Mouse (Mus musculus) gastrocnemius, adult 2 months (tissue): ENCODE data around the gene Psenen. TPM values are rescaled to one million over a fixed set of nuclear protein-coding genes. Genes with fewer than 3 reads are reported as not detected.

Experiments used
- DNase-seq: peaks from one replicate; pipeline ENCODE4 v3.0.0; 2022
- H3K27ac ChIP-seq: fragments of 200-600 bp; 2 replicates; pipeline ENCODE4 v1.8.1; 2022; ENCODE audit warnings: mild to moderate bottlenecking
- H3K4me3 ChIP-seq: fragments of 200-600 bp; 2 replicates; pipeline ENCODE4 v1.8.1; 2022; ENCODE audit warnings: mild to moderate bottlenecking, moderate library complexity
- CTCF ChIP-seq: fragments of 200-600 bp; IDR thresholded peaks from 2 replicates; pipeline ENCODE4 v1.8.1; 2022; ENCODE audit warnings: antibody characterized with exemption, mild to moderate bottlenecking, moderate library complexity
- intact Hi-C: fragments of 180-260 bp; cut with DNase I; formaldehyde crosslinking; loops from one replicate; pipeline ENCODE4 v1.15.1; 2025
- microRNA-seq: library from miRNA; unstranded; fragments of <30 nt; microRNA quantifications from one replicate; pipeline ENCODE4 v1.2.0, GENCODE M21; 2021
- total RNA-seq, 2 experiments: library from RNA; stranded (reverse); gene quantifications; 2 replicates each; pipeline ENCODE4 v1.2.3; 2021

Psenen gene
- total RNA-seq, 2 experiments from 2014 or later: 116 to 123 TPM

GRCm38 (mm10) chr7:30518325-30518724 is 45.1 kb downstream of the Psenen start:
- no peak for DNase-seq
- no peak for TF ChIP-seq CTCF
- no peak overlapping the region for H3K4me3 ChIP-seq
- H3K27ac ChIP-seq: no peak overlapping the region
- intact Hi-C loops: no loop called here

- Histone ChIP-seq H3K27ac (no peak overlapping the region), H3K4me3 (no peak overlapping the region)
- no peak for DNase-seq
- intact Hi-C loops: no loop called here
- no peak for TF ChIP-seq CTCF
Measured at GRCm38 (mm10) chr7:30515003-30515760, 48.2 kb downstream of the Psenen start.

Small RNA genes within 50 kb of the gene (microRNA-seq; reads per million reads assigned to microRNA genes)
- gene Gm38670 (3.6 reads per million), gene Mir3569 (not detected)

Other genes with a start within 250 kb of the Psenen start
- 1 to 10 TPM; 1.8 to 2.1 TPM for gene Syne4, start 248.8 kb downstream of the Psenen start, total RNA-seq
- under 1 TPM; 0.36 to 0.42 TPM for gene E130208F15Rik, start 241.9 kb downstream of the Psenen start, total RNA-seq
- gene Sdhaf1, start 239.7 kb downstream of the Psenen start, total RNA-seq: 1 to 10 TPM; 5.9 to 6.9 TPM
- gene Lrfn3, start 200.9 kb downstream of the Psenen start, total RNA-seq: 1 to 10 TPM; 3.8 to 4.3 TPM
- 1 to 10 TPM; 2.6 to 5.7 TPM for gene Tyrobp, start 149.9 kb downstream of the Psenen start, total RNA-seq
- gene Hcst, start 143.8 kb downstream of the Psenen start, total RNA-seq: not detected
- under 1 TPM; 0.11 to 0.13 TPM for gene Nfkbid, start 141.9 kb downstream of the Psenen start, total RNA-seq
- 1 to 10 TPM in 1 of 2 experiments, under 1 TPM in 1; 0.94 to 1.2 TPM for gene Aplp1, start 118.1 kb downstream of the Psenen start, total RNA-seq
- gene Kirrel2, start 105.9 kb downstream of the Psenen start, total RNA-seq: not detected
- gene Nphs1, start 105.3 kb downstream of the Psenen start, total RNA-seq: not detected
- not detected for gene Prodh2, start 70.0 kb downstream of the Psenen start, total RNA-seq
- under 1 TPM; 0.31 to 0.47 TPM for gene Arhgap33, start 28.6 kb downstream of the Psenen start, total RNA-seq
- 1,000 to 10,000 TPM in 1 of 2 experiments, 100 to 1,000 TPM in 1; 867 to 2,532 TPM for gene Hspb6, start 11.4 kb downstream of the Psenen start, total RNA-seq
- gene Proser3, start 11.3 kb downstream of the Psenen start, total RNA-seq: 1 to 10 TPM; 5.5 to 7.3 TPM
- gene Lin37, start 3.8 kb downstream of the Psenen start, total RNA-seq: 10 to 100 TPM in 1 of 2 experiments, 1 to 10 TPM in 1; 9.2 to 10.5 TPM
- gene U2af1l4, start 326 bp downstream of the Psenen start, total RNA-seq: 10 to 100 TPM; 53.8 to 62.5 TPM
- gene Gm49396, start 283 bp downstream of the Psenen start, total RNA-seq: 1 to 10 TPM; 1.8 to 2.2 TPM
- gene Igflr1, start 1.8 kb upstream of the Psenen start, total RNA-seq: 1 to 10 TPM; 1.1 to 1.5 TPM
- gene Kmt2b, start 25.1 kb upstream of the Psenen start, total RNA-seq: 10 to 100 TPM; 13.3 to 16.3 TPM
- gene Zbtb32, start 35.3 kb upstream of the Psenen start, total RNA-seq: under 1 TPM in 1 of 2 experiments, not detected in 1; 0.33 TPM
- under 1 TPM in 1 of 2 experiments, not detected in 1; 0.17 TPM for gene Upk1a, start 49.2 kb upstream of the Psenen start, total RNA-seq
- 1,000 to 10,000 TPM; 1,338 to 2,234 TPM for gene Cox6b1, start 62.5 kb upstream of the Psenen start, total RNA-seq
- gene Etv2, start 72.2 kb upstream of the Psenen start, total RNA-seq: not detected
- 10 to 100 TPM; 37.4 to 38.3 TPM for gene Rbm42, start 86.7 kb upstream of the Psenen start, total RNA-seq
- 1 to 10 TPM; 3.7 to 4.2 TPM for gene Haus5, start 101.4 kb upstream of the Psenen start, total RNA-seq
- gene Pmis2, start 108.0 kb upstream of the Psenen start, total RNA-seq: 1 to 10 TPM; 2.7 to 4.9 TPM
- not detected for gene 2200002J24Rik, start 135.3 kb upstream of the Psenen start, total RNA-seq
- under 1 TPM; 0.13 to 0.14 TPM for gene Atp4a, start 148.6 kb upstream of the Psenen start, total RNA-seq
- 100 to 1,000 TPM; 232 to 255 TPM for gene Tmem147, start 165.9 kb upstream of the Psenen start, total RNA-seq
- not detected for gene Gapdhs, start 180.1 kb upstream of the Psenen start, total RNA-seq
- gene Sbsn, start 187.8 kb upstream of the Psenen start, total RNA-seq: 1 to 10 TPM; 2.8 to 4.7 TPM
- 1 to 10 TPM in 1 of 2 experiments, under 1 TPM in 1; 0.98 to 1.2 TPM for gene Dmkn, start 200.1 kb upstream of the Psenen start, total RNA-seq
- gene Krtdap, start 224.3 kb upstream of the Psenen start, total RNA-seq: under 1 TPM in 1 of 2 experiments, not detected in 1; 0.78 TPM